Mouse (Mus musculus) testis, adult 2 months (tissue): Measurements from ENCODE around the gene Rap1gap2. TPM values are rescaled to one million over a fixed set of nuclear protein-coding genes. Genes with fewer than 3 reads are reported as not detected.

Source experiments
- H3K27ac ChIP-seq: fragments of 200-500 bp; 2 replicates; pipeline ENCODE4 v1.5.1; 2012; ENCODE audit warnings: low read depth, low read length; ENCODE audit not compliant: control insufficient read depth, insufficient read depth
- H3K27me3 ChIP-seq: fragments of 200-500 bp; 2 replicates; pipeline ENCODE4 v1.6.1; 2012; ENCODE audit warnings: mild to moderate bottlenecking, low read length, moderate library complexity; ENCODE audit not compliant: control insufficient read depth, insufficient read depth
- H3K36me3 ChIP-seq: fragments of 200-500 bp; 2 replicates; pipeline ENCODE4 v1.6.1; 2012; ENCODE audit warnings: mild to moderate bottlenecking, low read length; ENCODE audit not compliant: control insufficient read depth, insufficient read depth
- H3K4me1 ChIP-seq: fragments of 200-500 bp; 2 replicates; pipeline ENCODE4 v1.6.1; 2012; ENCODE audit warnings: low read length; ENCODE audit not compliant: control insufficient read depth, insufficient read depth
- H3K4me3 ChIP-seq: fragments of 200-500 bp; 2 replicates; pipeline ENCODE4 v1.5.1; 2012; ENCODE audit warnings: low read depth, mild to moderate bottlenecking, low read length, moderate library complexity, mixed read lengths; ENCODE audit not compliant: control insufficient read depth
- CTCF ChIP-seq: fragments of 200-500 bp; IDR thresholded peaks from 2 replicates; pipeline ENCODE4 v1.5.1; 2012; ENCODE audit warnings: low read depth, mild to moderate bottlenecking, inconsistent platforms, low read length, moderate library complexity; ENCODE audit not compliant: control insufficient read depth, insufficient read depth, insufficient replicate concordance
- POLR2A ChIP-seq: fragments of 200-500 bp; IDR thresholded peaks from 2 replicates; pipeline ENCODE4 v1.6.1; 2012; ENCODE audit warnings: low read depth, mild to moderate bottlenecking, inconsistent platforms, low read length, moderate library complexity; ENCODE audit not compliant: control insufficient read depth
- polyA plus RNA-seq: library from polyadenylated mRNA; depleted of rRNA; stranded (reverse); fragments of >200 nt; gene quantifications from 2 replicates; pipeline ENCODE4 v1.2.3, GENCODE M21; 2012

The Rap1gap2 gene
- polyA plus RNA-seq, 1 experiment = 3.4 TPM

- H3K27me3 ChIP-seq = no peaks in the 10 kb centered on the region
- peaks cover 8% of the 10 kb centered on the region for H3K4me1 ChIP-seq
- TF ChIP-seq POLR2A (no peak), CTCF (no peak)
- H3K36me3 ChIP-seq = no peaks in the 10 kb centered on the region
- no peak overlapping the region for H3K27ac ChIP-seq
- H3K4me3 ChIP-seq = no peak overlapping the region
Observed at GRCm38 (mm10) chr11:74524050-74524965, 86.4 kb downstream of the Rap1gap2 start.

GRCm38 (mm10) chr11:74523210-74523951 lies 87.3 kb downstream of the Rap1gap2 start:
- Histone ChIP-seq H3K4me3 (peak overlapping the region; percentile 60; the same call in 1 of the 2 replicates), H3K4me1 (peaks cover 8% of the 10 kb centered on the region), H3K27ac (no peak overlapping the region), H3K27me3 (no peaks in the 10 kb centered on the region), H3K36me3 (no peaks in the 10 kb centered on the region)
- TF ChIP-seq CTCF (no peak), POLR2A (no peak)

- H3K4me1 ChIP-seq = peaks cover 8% of the 10 kb centered on the region
- H3K27me3 ChIP-seq = no peaks in the 10 kb centered on the region
- TF ChIP-seq POLR2A (no peak), CTCF (no peak)
- H3K27ac ChIP-seq = no peak overlapping the region
- peak overlapping the region; percentile 60 for H3K4me3 ChIP-seq
- H3K36me3 ChIP-seq = no peaks in the 10 kb centered on the region
Observed at GRCm38 (mm10) chr11:74522487-74523209, 88.1 kb downstream of the Rap1gap2 start.

- no peaks in the 10 kb centered on the region for H3K27me3 ChIP-seq
- TF ChIP-seq CTCF (no peak), POLR2A (no peak)
- H3K27ac ChIP-seq = no peak overlapping the region
Observed at GRCm38 (mm10) chr11:74521981-74522486, 88.7 kb downstream of the Rap1gap2 start.

GRCm38 (mm10) chr11:74520201-74520600 lies 90.5 kb downstream of the Rap1gap2 start:
- no peak overlapping the region for H3K27ac ChIP-seq
- H3K36me3 ChIP-seq = no peaks in the 10 kb centered on the region
- no peak overlapping the region for H3K4me3 ChIP-seq
- TF ChIP-seq CTCF = no peak
- no peak for TF ChIP-seq POLR2A
- no peaks in the 10 kb centered on the region for H3K27me3 ChIP-seq
- peaks cover 6% of the 10 kb centered on the region; the same call in 1 of the 2 replicates for H3K4me1 ChIP-seq

More at GRCm38 (mm10) chr11:74521981-74522486, 88.7 kb downstream of the Rap1gap2 start:
- Histone ChIP-seq H3K4me3 (peak overlapping the region; percentile 54), H3K4me1 (peaks cover 8% of the 10 kb centered on the region), H3K36me3 (no peaks in the 10 kb centered on the region)

GRCm38 (mm10) chr11:74516112-74516511 lies 94.6 kb downstream of the Rap1gap2 start:
- H3K27me3 ChIP-seq = no peaks in the 10 kb centered on the region
- H3K4me1 ChIP-seq = no peaks in the 10 kb centered on the region
- H3K27ac ChIP-seq = no peak overlapping the region
- no peak overlapping the region for H3K4me3 ChIP-seq
- no peaks in the 10 kb centered on the region for H3K36me3 ChIP-seq
- TF ChIP-seq CTCF = no peak
- TF ChIP-seq POLR2A = no peak

GRCm38 (mm10) chr11:74515046-74515445 lies 95.7 kb downstream of the Rap1gap2 start:
- no peaks in the 10 kb centered on the region for H3K36me3 ChIP-seq
- no peak overlapping the region for H3K27ac ChIP-seq
- TF ChIP-seq POLR2A = no peak
- no peak for TF ChIP-seq CTCF
- H3K4me1 ChIP-seq = no peaks in the 10 kb centered on the region
- H3K27me3 ChIP-seq = no peaks in the 10 kb centered on the region
- no peak overlapping the region for H3K4me3 ChIP-seq
